Mouse (Mus musculus): ENCODE data around the gene Il22ra1.

GRCm38 (mm10) chr4:135792821-135793220, 64.8 kb downstream of the Il22ra1 start:
- TF ChIP-seq CTCF (IDR thresholded peaks at IDR 0.05; ENCODE audit: extremely low read depth, insufficient read depth, insufficient read length, insufficient replicate concordance) (no peak), POLR2A (IDR thresholded peaks at IDR 0.05; ENCODE audit: low read depth, low read length) (no peak)

Data from spleen, adult 2 months (tissue).